Mouse (Mus musculus) myocyte (in vitro differentiated cells): ENCODE measurements around the gene Gm20431. TPM values are rescaled to one million over a fixed set of nuclear protein-coding genes. Genes with fewer than 3 reads are reported as not detected.

Source experiments
- H3K27me3 ChIP-seq: one replicate; pipeline ENCODE4 v1.6.1; 2011; ENCODE audit not compliant: control insufficient read depth, insufficient read depth, insufficient read length
- H3K36me3 ChIP-seq: one replicate; pipeline ENCODE4 v1.6.1; 2011; ENCODE audit not compliant: control insufficient read depth, insufficient read depth
- H3K4me2 ChIP-seq: one replicate; pipeline ENCODE4 v1.6.1; 2011; ENCODE audit warnings: low read depth, control low read depth
- H3K4me3 ChIP-seq: one replicate; pipeline ENCODE4 v1.5.1; 2011; ENCODE audit warnings: mild to moderate bottlenecking, control low read depth, moderate library complexity
- H3K79me2 ChIP-seq: one replicate; pipeline ENCODE4 v1.6.1; 2011; ENCODE audit not compliant: control insufficient read depth, insufficient read depth
- H3ac ChIP-seq: one replicate; pipeline ENCODE4 v1.6.1; 2011; ENCODE audit not compliant: control insufficient read depth, insufficient read length
- CEBPB ChIP-seq: IDR thresholded peaks from 2 replicates; pipeline ENCODE4 v1.6.1; 2011; ENCODE audit warnings: mild to moderate bottlenecking, moderate library complexity; ENCODE audit not compliant: poor library complexity, insufficient read depth, severe bottlenecking
- E2F4 ChIP-seq: IDR thresholded peaks from one replicate; pipeline ENCODE4 v1.6.1; 2011; ENCODE audit warnings: mild to moderate bottlenecking, control low read depth, moderate library complexity; ENCODE audit not compliant: insufficient read depth
- MAX ChIP-seq: IDR thresholded peaks from one replicate; pipeline ENCODE4 v1.6.1; 2011; ENCODE audit warnings: low read depth, mild to moderate bottlenecking, control low read depth
- MYOD1 ChIP-seq, 3 experiments: IDR thresholded peaks; one replicate each; pipeline ENCODE4 v1.6.1; 2011; ENCODE audit warnings: control low read depth in 2 of 3, low read depth in 2 of 3, mild to moderate bottlenecking in 2 of 3, moderate library complexity in 1 of 3; ENCODE audit not compliant: insufficient read length in 2 of 3, control insufficient read depth in 1 of 3
- MYOG ChIP-seq, 3 experiments: IDR thresholded peaks; one replicate each; pipeline ENCODE4 v1.6.1; 2011; ENCODE audit warnings: control low read depth in 2 of 3, low read depth in 2 of 3, mild to moderate bottlenecking in 2 of 3; ENCODE audit not compliant: insufficient read length in 2 of 3, control insufficient read depth in 1 of 3, insufficient read depth in 1 of 3
- POLR2A ChIP-seq: IDR thresholded peaks from one replicate; pipeline ENCODE4 v1.6.1; 2011; ENCODE audit warnings: low read depth, mild to moderate bottlenecking, control low read depth, moderate library complexity; ENCODE audit not compliant: insufficient read length
- POLR2AphosphoS2 ChIP-seq: IDR thresholded peaks from one replicate; pipeline ENCODE4 v1.6.1; 2011; ENCODE audit warnings: low read depth, control low read depth; ENCODE audit not compliant: insufficient read length
- REST ChIP-seq: IDR thresholded peaks from one replicate; pipeline ENCODE4 v1.6.1; 2011; ENCODE audit warnings: mild to moderate bottlenecking, control low read depth, moderate library complexity; ENCODE audit not compliant: insufficient read depth, insufficient read length
- SRF ChIP-seq: IDR thresholded peaks from one replicate; pipeline ENCODE4 v1.6.1; 2011; ENCODE audit warnings: low read depth; ENCODE audit not compliant: control insufficient read depth, insufficient read length
- TCF12 ChIP-seq: IDR thresholded peaks from one replicate; pipeline ENCODE4 v1.6.1; 2011; ENCODE audit warnings: mild to moderate bottlenecking, control low read depth; ENCODE audit not compliant: poor library complexity, insufficient read depth, severe bottlenecking
- TCF3 ChIP-seq: IDR thresholded peaks from one replicate; pipeline ENCODE4 v1.6.1; 2011; ENCODE audit warnings: low read depth, control low read depth; ENCODE audit not compliant: insufficient read length
- USF1 ChIP-seq: IDR thresholded peaks from one replicate; pipeline ENCODE4 v1.6.1; 2011; ENCODE audit warnings: low read depth, mild to moderate bottlenecking, control low read depth, moderate library complexity
- polyA plus RNA-seq: library from polyadenylated mRNA; unstranded; fragments of >200 nt; fragmentation: generic; extraction: Trizol; gene quantifications from one replicate; pipeline ENCODE4 v1.2.1, GENCODE M21; 2012; ENCODE audit warnings: missing spikeins

Gm20431 gene
- polyA plus RNA-seq, 1 experiment: 9.2 TPM

- H3K4me2 ChIP-seq: no peak overlapping the region
- H3K79me2 ChIP-seq: no peaks in the 10 kb centered on the region
- peak in 1 of 3 experiments; percentile 2 for TF ChIP-seq MYOG (IDR thresholded peaks at IDR 0.05; ENCODE audit: control insufficient read depth in 1 of 3, insufficient read depth in 1 of 3, insufficient read length in 2 of 3, low read depth in 2 of 3)
- TF ChIP-seq CEBPB: no peak
- TF ChIP-seq POLR2AphosphoS2: no peak
- no peak for TF ChIP-seq SRF
- TF ChIP-seq REST: no peak
- TF ChIP-seq POLR2A: no peak
- TF ChIP-seq MYOD1 (IDR thresholded peaks at IDR 0.05; ENCODE audit: control insufficient read depth in 1 of 3, insufficient read length in 2 of 3, low read depth in 2 of 3): peak in 1 of 3 experiments; percentile 31
- TF ChIP-seq MAX: no peak
- H3K27me3 ChIP-seq: no peaks in the 10 kb centered on the region
- peaks cover 6% of the 10 kb centered on the region for H3K36me3 ChIP-seq
- H3K4me3 ChIP-seq: no peak overlapping the region
- H3ac ChIP-seq: no peak overlapping the region
Observed at GRCm38 (mm10) chr2:167602978-167603377, 58.3 kb downstream of the Gm20431 start.

GRCm38 (mm10) chr2:167602364-167602763, 58.9 kb downstream of the Gm20431 start:
- no peaks in the 10 kb centered on the region for H3K27me3 ChIP-seq
- H3K36me3 ChIP-seq: peaks cover 5% of the 10 kb centered on the region
- no peak overlapping the region for H3ac ChIP-seq
- no peak overlapping the region for H3K4me2 ChIP-seq
- H3K79me2 ChIP-seq: no peaks in the 10 kb centered on the region
- TF ChIP-seq TCF12 (no peak), SRF (no peak), MAX (no peak), USF1 (no peak), REST (no peak), POLR2AphosphoS2 (no peak), MYOD1 (IDR thresholded peaks at IDR 0.05; ENCODE audit: control insufficient read depth in 1 of 3, insufficient read length in 2 of 3, low read depth in 2 of 3) (no peak)
- H3K4me3 ChIP-seq: no peak overlapping the region

GRCm38 (mm10) chr2:167600481-167600995, 60.8 kb downstream of the Gm20431 start:
- Histone ChIP-seq H3K27me3 (no peaks in the 10 kb centered on the region), H3ac (no peak overlapping the region), H3K4me2 (no peak overlapping the region), H3K36me3 (no peaks in the 10 kb centered on the region), H3K79me2 (no peaks in the 10 kb centered on the region), H3K4me3 (no peak overlapping the region)
- TF ChIP-seq MYOG (IDR thresholded peaks at IDR 0.05; ENCODE audit: control insufficient read depth in 1 of 3, insufficient read depth in 1 of 3, insufficient read length in 2 of 3, low read depth in 2 of 3): peak in 1 of 3 experiments; percentile 46
- TF ChIP-seq SRF: no peak
- TF ChIP-seq MYOD1 (IDR thresholded peaks at IDR 0.05; ENCODE audit: control insufficient read depth in 1 of 3, insufficient read length in 2 of 3, low read depth in 2 of 3): peak in 2 of 3 experiments; percentile 35 to 62
- TF ChIP-seq E2F4: no peak
- no peak for TF ChIP-seq CEBPB

- Histone ChIP-seq H3K4me3 (no peak overlapping the region), H3K36me3 (no peaks in the 10 kb centered on the region), H3K27me3 (no peaks in the 10 kb centered on the region), H3ac (no peak overlapping the region), H3K4me2 (no peak overlapping the region), H3K79me2 (no peaks in the 10 kb centered on the region)
- TF ChIP-seq TCF3 (no peak), E2F4 (no peak), MYOG (IDR thresholded peaks at IDR 0.05; ENCODE audit: control insufficient read depth in 1 of 3, insufficient read depth in 1 of 3, insufficient read length in 2 of 3, low read depth in 2 of 3) (no peak), POLR2A (no peak)
Observed at GRCm38 (mm10) chr2:167599917-167600316, 61.4 kb downstream of the Gm20431 start.

- Histone ChIP-seq H3K36me3 (no peaks in the 10 kb centered on the region), H3K4me2 (no peak overlapping the region), H3K79me2 (no peaks in the 10 kb centered on the region), H3K4me3 (no peak overlapping the region), H3K27me3 (no peaks in the 10 kb centered on the region), H3ac (no peak overlapping the region)
- no peak for TF ChIP-seq TCF12
- no peak for TF ChIP-seq CEBPB
- TF ChIP-seq POLR2AphosphoS2: no peak
- no peak for TF ChIP-seq E2F4
- no peak for TF ChIP-seq MYOG (IDR thresholded peaks at IDR 0.05; ENCODE audit: control insufficient read depth in 1 of 3, insufficient read depth in 1 of 3, insufficient read length in 2 of 3, low read depth in 2 of 3)
- no peak for TF ChIP-seq POLR2A
Observed at GRCm38 (mm10) chr2:167599195-167599594, 62.1 kb downstream of the Gm20431 start.
